Mouse (Mus musculus): ENCODE data around the gene Cbfa2t2.

DNA sequence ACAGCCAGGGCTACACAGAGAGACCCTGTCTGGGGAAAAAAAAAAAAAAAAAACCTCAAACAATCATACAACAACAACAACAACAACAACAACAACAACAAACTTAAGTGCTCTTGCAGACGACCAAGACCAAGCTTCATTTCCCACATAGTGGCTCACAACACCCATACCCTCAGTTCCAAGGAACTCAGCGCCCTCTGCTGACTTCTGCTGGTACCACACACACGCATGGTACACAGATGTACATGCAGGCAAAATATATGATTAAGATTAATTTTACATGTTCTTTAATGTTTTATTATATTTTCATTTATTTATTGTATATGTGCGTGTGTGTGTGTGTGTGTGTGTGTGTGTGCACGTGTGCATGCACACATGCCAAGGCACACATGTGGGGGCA lies 150.1 kb downstream of the Cbfa2t2 start:
- TF ChIP-seq GATA1 (IDR thresholded peaks at IDR 0.05; ENCODE audit: borderline replicate concordance, low read length), result no peak
- no peak for TF ChIP-seq FLI1 (IDR thresholded peaks at IDR 0.05; ENCODE audit: low read length)
